Mouse (Mus musculus) hindbrain, embryonic 14.5 days (tissue): ENCODE measurements at regions not wholly inside any gene's neighbourhood (a gene's known extent, or its start where the extent isn't known, plus 50 kb on each side); places are given as distances from the start of the nearest gene placed in this dataset.
A peak's percentile ranks its signal among the peaks of the same experiment; 100 is the strongest.

Source experiments
- ATAC-seq: fragments of 200-750 bp; cut with Nextera tagmentation; 2 replicates; pipeline ENCODE4 v1.8.0; 2017; ENCODE audit warnings: moderate number of reproducible peaks, mild to moderate bottlenecking, moderate TSS enrichment, moderate library complexity; ENCODE audit not compliant: low FRiP score
- DNase-seq: peaks from one replicate; pipeline ENCODE4 v3.0.0-alpha.2; 2015; ENCODE audit warnings: low spot score
- H3K27ac ChIP-seq: fragments of 300-500 bp; sonication (generic); 2 replicates; pipeline ENCODE4 v1.5.1; 2014; ENCODE audit warnings: mild to moderate bottlenecking, moderate library complexity
- H3K27me3 ChIP-seq: fragments of 300-500 bp; sonication (generic); 2 replicates; pipeline ENCODE4 v1.6.1; 2014; ENCODE audit warnings: mild to moderate bottlenecking, low read length, mixed read lengths; ENCODE audit not compliant: control insufficient read depth, insufficient read depth
- H3K36me3 ChIP-seq: fragments of 300-500 bp; sonication (generic); replicated peaks from 2 replicates; pipeline ENCODE4 v1.6.1; 2014; ENCODE audit not compliant: control insufficient read depth, insufficient read depth
- H3K4me1 ChIP-seq: fragments of 300-500 bp; sonication (generic); replicated peaks from 2 replicates; pipeline ENCODE4 v1.6.1; 2014; ENCODE audit warnings: antibody characterized with exemption, low read length, mixed read lengths; ENCODE audit not compliant: control insufficient read depth, insufficient read depth
- H3K4me2 ChIP-seq: fragments of 300-500 bp; sonication (generic); replicated peaks from 2 replicates; pipeline ENCODE4 v1.6.1; 2014; ENCODE audit warnings: mild to moderate bottlenecking, moderate library complexity
- H3K4me3 ChIP-seq: fragments of 300-500 bp; sonication (generic); replicated peaks from 2 replicates; pipeline ENCODE4 v1.5.1; 2014; ENCODE audit warnings: mild to moderate bottlenecking, low read length
- H3K9ac ChIP-seq: fragments of 300-500 bp; sonication (generic); 2 replicates; pipeline ENCODE4 v1.6.1; 2014
- H3K9me3 ChIP-seq: fragments of 300-500 bp; sonication (generic); 2 replicates; pipeline ENCODE4 v1.6.1; 2016; ENCODE audit warnings: low read length; ENCODE audit not compliant: control insufficient read depth
- WGBS: fragments of 180-500 bp; shearing (Covaris S2); extraction: QIAGEN DNeasy Blood & Tissue Kit; methylation state at CpG from one replicate; pipeline ENCODE4 v1.1.7; 2014; 5-methylcytosine and 5-hydroxymethylcytosine counted together

- H3K9me3 ChIP-seq = no peaks in the 10 kb centered on the region
- peak overlapping the region; percentile 32 for H3K4me2 ChIP-seq
- H3K36me3 ChIP-seq = no peaks in the 10 kb centered on the region
- H3K4me3 ChIP-seq = peak overlapping the region; percentile 20
- 59% methylated on average over 20 of the region's 20 CpGs for WGBS
- peak overlapping the region; percentile 34; the same call in 1 of the 2 replicates for H3K9ac ChIP-seq
- ATAC-seq = peak; percentile 64; the same call in 1 of the 2 replicates
- peak; percentile 32 for DNase-seq
- no peaks in the 10 kb centered on the region for H3K27me3 ChIP-seq
- no peaks in the 10 kb centered on the region for H3K4me1 ChIP-seq
- H3K27ac ChIP-seq = peak overlapping the region; percentile 52
These were observed 244.6 kb upstream of the Itga1 start for GRCm38 (mm10) chr13:115346115-115347021.

DNA sequence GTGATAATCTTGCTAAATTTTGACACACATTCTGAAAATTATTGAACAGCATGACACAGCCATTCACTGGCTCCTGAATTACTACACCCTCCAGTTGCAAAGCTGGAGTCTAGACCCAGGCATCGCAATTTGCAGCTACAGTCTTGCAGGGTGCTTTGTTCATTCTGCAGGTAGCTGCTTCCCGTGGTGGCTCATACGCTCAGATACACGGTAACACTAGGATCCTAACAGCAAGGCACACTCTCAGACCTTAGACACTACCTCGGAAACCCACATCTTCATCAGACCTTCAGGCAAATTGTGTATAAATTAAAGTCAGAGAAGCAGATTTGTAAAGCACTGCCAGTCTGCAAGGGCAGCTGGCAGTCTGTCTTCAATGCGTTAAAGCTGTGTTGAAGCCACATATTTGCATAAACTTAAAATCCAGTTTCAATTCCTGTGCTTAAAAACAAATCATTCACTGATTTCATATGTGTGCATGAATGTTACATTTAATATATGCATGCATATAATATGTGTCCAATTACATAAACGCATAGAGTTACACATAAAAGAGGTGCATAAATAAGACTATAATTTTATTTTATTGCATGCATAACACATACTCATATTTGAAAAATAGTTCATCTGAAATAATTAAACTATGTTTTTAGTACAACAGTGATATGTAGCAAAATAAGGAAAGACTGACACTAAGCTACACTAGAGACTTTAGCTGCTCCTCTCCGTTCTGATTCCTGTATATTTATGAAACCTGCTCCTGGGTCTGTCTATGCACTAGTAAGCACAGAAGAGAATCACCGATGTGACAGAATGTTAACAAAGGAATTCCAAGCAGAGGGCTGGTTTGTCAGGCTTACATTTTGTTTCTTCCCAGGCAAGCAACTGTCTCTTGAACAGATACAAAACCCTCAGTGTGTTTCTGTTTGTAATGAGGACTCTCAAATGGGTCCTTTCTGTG lies 227.5 kb upstream of the Itga1 start:
- Histone ChIP-seq H3K27me3 (no peaks in the 10 kb centered on the region), H3K9me3 (no peaks in the 10 kb centered on the region), H3K36me3 (no peaks in the 10 kb centered on the region), H3K9ac (no peak overlapping the region), H3K4me1 (peaks cover 5% of the 10 kb centered on the region; the same call in 1 of the 2 replicates), H3K4me3 (no peak overlapping the region), H3K27ac (peak overlapping the region; percentile 38; the same call in 1 of the 2 replicates), H3K4me2 (no peak overlapping the region)
- 52% methylated on average over 9 of the region's 9 CpGs for WGBS
- DNase-seq (no peak), ATAC-seq (peak; percentile 37; the same call in 1 of the 2 replicates)

DNA sequence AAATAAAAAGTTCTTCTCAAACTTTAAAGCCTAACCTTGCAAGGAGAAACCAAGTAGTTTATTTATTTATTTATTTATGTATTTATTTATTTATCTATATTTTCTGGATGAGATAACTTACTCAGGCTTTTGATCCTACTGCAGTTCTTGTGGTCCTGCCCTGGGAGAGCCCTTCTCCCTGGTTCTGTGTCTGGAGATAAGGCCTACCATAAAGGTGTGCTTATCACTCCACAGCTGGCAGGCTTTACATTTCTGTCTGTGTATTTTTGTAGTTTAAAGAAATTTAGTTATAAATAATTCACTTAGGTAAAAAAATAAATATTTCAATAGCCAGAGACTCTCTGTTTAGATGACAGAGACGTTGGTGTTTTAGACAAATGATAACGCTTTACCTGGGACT lies 224.5 kb upstream of the Itga1 start:
- H3K4me2 ChIP-seq = no peak overlapping the region
- no peak overlapping the region for H3K9ac ChIP-seq
- H3K9me3 ChIP-seq = no peaks in the 10 kb centered on the region
- H3K27me3 ChIP-seq = no peaks in the 10 kb centered on the region
- no peak overlapping the region for H3K4me3 ChIP-seq
- DNase-seq (no peak), ATAC-seq (no peak)
- H3K4me1 ChIP-seq = peaks cover 5% of the 10 kb centered on the region; the same call in 1 of the 2 replicates
- WGBS = 91% methylated on average over 2 of the region's 2 CpGs
- H3K27ac ChIP-seq = no peak overlapping the region
- no peaks in the 10 kb centered on the region for H3K36me3 ChIP-seq

GRCm38 (mm10) chr13:115316681-115317080 lies 214.9 kb upstream of the Itga1 start:
- WGBS = 79% methylated on average over 3 of the region's 3 CpGs
- no peak overlapping the region for H3K9ac ChIP-seq
- no peak overlapping the region for H3K4me2 ChIP-seq
- ATAC-seq (no peak), DNase-seq (no peak)
- no peaks in the 10 kb centered on the region for H3K9me3 ChIP-seq
- H3K4me3 ChIP-seq = no peak overlapping the region
- H3K27ac ChIP-seq = no peak overlapping the region
- no peaks in the 10 kb centered on the region for H3K27me3 ChIP-seq
- no peaks in the 10 kb centered on the region for H3K4me1 ChIP-seq
- H3K36me3 ChIP-seq = no peaks in the 10 kb centered on the region

DNA sequence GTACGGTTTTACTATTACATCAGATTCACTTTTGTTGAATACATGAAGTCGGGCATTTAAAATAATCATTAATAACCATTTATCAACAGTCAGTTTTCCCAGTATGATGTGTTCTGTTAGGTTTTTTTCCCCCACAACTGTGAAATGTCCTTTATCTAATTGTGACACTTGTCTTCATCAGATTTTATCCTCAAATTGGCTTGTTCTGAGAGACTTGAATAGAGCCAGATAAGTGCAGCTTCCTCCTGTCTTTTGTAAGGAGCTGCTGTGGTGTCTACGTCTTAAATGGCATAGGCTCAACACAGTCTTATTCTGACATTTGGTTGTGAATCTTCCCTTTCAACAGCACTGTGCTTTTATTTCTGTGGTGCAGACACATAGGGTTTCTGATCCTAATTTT lies 206.8 kb upstream of the Itga1 start:
- no peaks in the 10 kb centered on the region for H3K9me3 ChIP-seq
- 71% methylated on average over 3 of the region's 3 CpGs for WGBS
- DNase-seq = no peak

GRCm38 (mm10) chr13:115287371-115287770 lies 185.6 kb upstream of the Itga1 start:
- Histone ChIP-seq H3K36me3 (no peaks in the 10 kb centered on the region), H3K4me3 (no peak overlapping the region), H3K27ac (no peak overlapping the region), H3K9me3 (no peaks in the 10 kb centered on the region), H3K27me3 (no peaks in the 10 kb centered on the region), H3K4me2 (no peak overlapping the region), H3K4me1 (no peaks in the 10 kb centered on the region), H3K9ac (no peak overlapping the region)
- DNase-seq (peak; percentile 88), ATAC-seq (peak; percentile 79; the same call in 1 of the 2 replicates)
- WGBS = 40% methylated on average over 3 of the region's 3 CpGs

More for the DNA sequence above, 206.8 kb upstream of the Itga1 start:
- H3K4me1 ChIP-seq = no peaks in the 10 kb centered on the region
- no peaks in the 10 kb centered on the region for H3K36me3 ChIP-seq
- H3K4me3 ChIP-seq = no peak overlapping the region
- H3K4me2 ChIP-seq = no peak overlapping the region
- no peak overlapping the region for H3K9ac ChIP-seq
- ATAC-seq = no peak
- no peaks in the 10 kb centered on the region for H3K27me3 ChIP-seq
- H3K27ac ChIP-seq = no peak overlapping the region

DNA sequence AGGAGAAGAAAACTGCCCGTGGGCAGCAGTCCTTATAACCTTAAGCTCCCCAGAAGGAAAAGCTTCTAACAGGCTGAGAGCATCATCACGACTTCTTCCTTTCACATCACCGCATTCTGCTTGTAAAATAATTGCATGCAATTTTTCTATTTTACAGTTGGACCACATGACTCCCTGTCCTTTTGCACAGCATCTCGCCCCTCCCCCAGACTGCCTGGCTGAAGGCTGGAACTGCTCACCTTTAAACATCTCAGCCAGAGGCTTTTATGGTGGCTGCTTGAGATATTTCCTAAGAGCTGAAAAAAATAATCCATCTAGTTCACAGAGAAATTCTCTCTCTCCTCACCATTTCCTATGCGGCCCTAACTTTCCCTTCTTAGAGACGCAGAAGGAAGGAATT lies 164.4 kb upstream of the Itga1 start:
- no peak overlapping the region for H3K27ac ChIP-seq
- WGBS = 74% methylated on average over 6 of the region's 6 CpGs
- H3K4me2 ChIP-seq = no peak overlapping the region
- no peaks in the 10 kb centered on the region for H3K27me3 ChIP-seq
- no peaks in the 10 kb centered on the region for H3K9me3 ChIP-seq
- DNase-seq (no peak), ATAC-seq (no peak)
- no peaks in the 10 kb centered on the region for H3K36me3 ChIP-seq
- no peak overlapping the region for H3K4me3 ChIP-seq
- H3K9ac ChIP-seq = no peak overlapping the region
- H3K4me1 ChIP-seq = no peaks in the 10 kb centered on the region

DNA sequence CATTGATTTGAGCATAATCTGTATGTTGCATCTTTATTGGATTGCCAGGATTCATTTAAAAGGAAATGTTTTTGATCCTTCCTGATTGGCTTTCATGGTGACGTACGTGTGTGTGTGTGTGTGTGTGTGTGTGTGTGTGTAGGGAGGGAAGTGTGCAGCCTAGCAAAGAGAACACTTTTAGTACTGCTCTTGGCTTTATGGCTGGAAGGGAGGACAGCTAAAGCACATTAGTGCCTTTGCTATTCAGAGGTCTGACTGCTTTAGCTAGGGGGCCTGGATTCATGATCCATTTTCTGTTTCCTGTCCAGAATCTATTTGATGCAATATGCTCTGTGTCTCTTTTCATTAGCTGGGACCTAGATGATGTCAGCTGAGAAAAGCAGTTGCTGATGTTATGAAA lies 155.6 kb upstream of the Itga1 start:
- no peak for DNase-seq
- H3K9ac ChIP-seq = no peak overlapping the region
- H3K27me3 ChIP-seq = no peaks in the 10 kb centered on the region
- ATAC-seq = no peak
- no peaks in the 10 kb centered on the region for H3K9me3 ChIP-seq
- no peak overlapping the region for H3K27ac ChIP-seq
- no peak overlapping the region for H3K4me3 ChIP-seq
- H3K4me1 ChIP-seq = no peaks in the 10 kb centered on the region
- WGBS = 60% methylated on average over 2 of the region's 2 CpGs
- no peaks in the 10 kb centered on the region for H3K36me3 ChIP-seq
- H3K4me2 ChIP-seq = no peak overlapping the region

DNA sequence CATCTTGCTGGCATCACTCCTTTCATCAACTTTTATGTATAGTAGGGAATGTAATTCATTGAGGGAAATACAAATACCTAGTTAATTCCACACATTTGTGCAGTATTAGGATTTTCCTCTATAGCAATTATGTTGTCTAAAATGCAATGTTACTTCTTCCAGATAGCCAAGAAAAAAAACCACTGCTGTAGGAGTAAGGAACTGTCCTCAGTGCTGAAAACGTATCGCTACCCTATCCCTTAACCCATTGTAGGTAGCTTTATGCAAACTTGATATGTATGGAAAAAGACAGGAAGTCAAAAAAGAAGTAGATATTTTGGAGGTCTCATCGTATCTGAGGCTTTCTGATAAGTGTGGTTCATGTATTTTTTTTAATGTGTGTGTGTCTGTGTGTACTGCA lies 150.8 kb upstream of the Itga1 start:
- H3K36me3 ChIP-seq = no peaks in the 10 kb centered on the region
- H3K4me2 ChIP-seq = no peak overlapping the region
- DNase-seq (no peak), ATAC-seq (no peak)
- no peaks in the 10 kb centered on the region for H3K9me3 ChIP-seq
- H3K4me1 ChIP-seq = no peaks in the 10 kb centered on the region
- H3K27me3 ChIP-seq = no peaks in the 10 kb centered on the region
- 61% methylated on average over 3 of the region's 3 CpGs for WGBS
- no peak overlapping the region for H3K9ac ChIP-seq
- H3K27ac ChIP-seq = no peak overlapping the region
- no peak overlapping the region for H3K4me3 ChIP-seq
